Mouse (Mus musculus) stomach, embryonic 14.5 days (tissue): ENCODE measurements around the gene Tbc1d10c. TPM values are rescaled to one million over a fixed set of nuclear protein-coding genes. Genes with fewer than 3 reads are reported as not detected.

Experiments used
- microRNA-seq: library from miRNA; unstranded; fragments of <30 nt; microRNA quantifications from one replicate; pipeline ENCODE4, GENCODE M21; 2016
- polyA plus RNA-seq: library from polyadenylated mRNA; unstranded; fragments of >200 nt; fragmentation: Nextera tagmentation; extraction: Ambion mirVana; gene quantifications from 2 replicates; pipeline ENCODE4 v1.2.1, GENCODE M21; 2014

Tbc1d10c gene
- polyA plus RNA-seq, 1 experiment from 2014 or later = 2.5 TPM

Small RNA genes within 50 kb of the gene (microRNA-seq; reads per million reads assigned to microRNA genes)
- not detected for gene Gm26115

Other genes with a start within 250 kb of the Tbc1d10c start
- 0.09 TPM in 1 of 2 replicates, not detected in the other for gene Aldh3b3, start 232.6 kb downstream of the Tbc1d10c start, polyA plus RNA-seq
- 11.7 and 14.4 TPM in 2 replicates for gene Aldh3b2, start 219.0 kb downstream of the Tbc1d10c start, polyA plus RNA-seq
- 7.8 and 8.8 TPM in 2 replicates for gene Acy3, start 204.7 kb downstream of the Tbc1d10c start, polyA plus RNA-seq
- not detected in 2 replicates for gene Tbx10, start 198.5 kb downstream of the Tbc1d10c start, polyA plus RNA-seq
- 30.9 and 42.2 TPM in 2 replicates for gene Nudt8, start 190.7 kb downstream of the Tbc1d10c start, polyA plus RNA-seq
- 3.3 TPM in 2 replicates for gene Gm49405, start 190.7 kb downstream of the Tbc1d10c start, polyA plus RNA-seq
- 4.5 TPM in 2 replicates for gene Doc2g, start 188.0 kb downstream of the Tbc1d10c start, polyA plus RNA-seq
- gene Ndufv1, start 178.5 kb downstream of the Tbc1d10c start, polyA plus RNA-seq = 195 and 205 TPM in 2 replicates
- gene Gstp1, start 153.3 kb downstream of the Tbc1d10c start, polyA plus RNA-seq = 635 and 672 TPM in 2 replicates
- 10.4 and 18.0 TPM in 2 replicates for gene Gstp2, start 145.3 kb downstream of the Tbc1d10c start, polyA plus RNA-seq
- gene Gstp3, start 131.7 kb downstream of the Tbc1d10c start, polyA plus RNA-seq = not detected in 2 replicates
- not detected in 2 replicates for gene Cabp2, start 109.7 kb downstream of the Tbc1d10c start, polyA plus RNA-seq
- 74.1 and 91.0 TPM in 2 replicates for gene Cdk2ap2, start 94.1 kb downstream of the Tbc1d10c start, polyA plus RNA-seq
- gene Pitpnm1, start 91.3 kb downstream of the Tbc1d10c start, polyA plus RNA-seq = 9.2 and 10.8 TPM in 2 replicates
- 95.3 and 101 TPM in 2 replicates for gene Aip, start 65.4 kb downstream of the Tbc1d10c start, polyA plus RNA-seq
- not detected in 2 replicates for gene Gpr152, start 51.5 kb downstream of the Tbc1d10c start, polyA plus RNA-seq
- not detected in 2 replicates for gene Cabp4, start 47.3 kb downstream of the Tbc1d10c start, polyA plus RNA-seq
- 149 and 152 TPM in 2 replicates for gene Coro1b, start 42.7 kb downstream of the Tbc1d10c start, polyA plus RNA-seq
- gene Ptprcap, start 37.7 kb downstream of the Tbc1d10c start, polyA plus RNA-seq = 1.9 and 2.6 TPM in 2 replicates
- 35.8 and 38.9 TPM in 2 replicates for gene Rps6kb2, start 27.9 kb downstream of the Tbc1d10c start, polyA plus RNA-seq
- gene Carns1, start 15.8 kb downstream of the Tbc1d10c start, polyA plus RNA-seq = 0.90 and 1.3 TPM in 2 replicates
- 759 and 780 TPM in 2 replicates for gene Ppp1ca, start 781 bp upstream of the Tbc1d10c start, polyA plus RNA-seq
- gene Rad9a, start 10.4 kb upstream of the Tbc1d10c start, polyA plus RNA-seq = 33.3 and 33.5 TPM in 2 replicates
- gene Clcf1, start 23.0 kb upstream of the Tbc1d10c start, polyA plus RNA-seq = 7.3 and 8.3 TPM in 2 replicates
- gene AC109138.7, start 23.1 kb upstream of the Tbc1d10c start, polyA plus RNA-seq = not detected in 2 replicates
- gene Pold4, start 40.6 kb upstream of the Tbc1d10c start, polyA plus RNA-seq = 25.5 and 26.3 TPM in 2 replicates
- gene Ssh3, start 77.9 kb upstream of the Tbc1d10c start, polyA plus RNA-seq = 26.5 and 27.9 TPM in 2 replicates
- gene Ankrd13d, start 91.9 kb upstream of the Tbc1d10c start, polyA plus RNA-seq = 10.4 and 13.0 TPM in 2 replicates
- 18.1 and 18.7 TPM in 2 replicates for gene Grk2, start 114.9 kb upstream of the Tbc1d10c start, polyA plus RNA-seq
- 56.4 and 58.2 TPM in 2 replicates for gene Kdm2a, start 207.0 kb upstream of the Tbc1d10c start, polyA plus RNA-seq
- 29.1 and 43.7 TPM in 2 replicates for gene Rhod, start 248.1 kb upstream of the Tbc1d10c start, polyA plus RNA-seq